Mouse (Mus musculus): Measurements from ENCODE around the gene Nos1ap. TPM values are rescaled to one million over a fixed set of nuclear protein-coding genes. Genes with fewer than 3 reads are reported as not detected.

Gene Nos1ap
- polyA plus RNA-seq, 1 experiment from 2014 or later: 19.1 TPM

DNA sequence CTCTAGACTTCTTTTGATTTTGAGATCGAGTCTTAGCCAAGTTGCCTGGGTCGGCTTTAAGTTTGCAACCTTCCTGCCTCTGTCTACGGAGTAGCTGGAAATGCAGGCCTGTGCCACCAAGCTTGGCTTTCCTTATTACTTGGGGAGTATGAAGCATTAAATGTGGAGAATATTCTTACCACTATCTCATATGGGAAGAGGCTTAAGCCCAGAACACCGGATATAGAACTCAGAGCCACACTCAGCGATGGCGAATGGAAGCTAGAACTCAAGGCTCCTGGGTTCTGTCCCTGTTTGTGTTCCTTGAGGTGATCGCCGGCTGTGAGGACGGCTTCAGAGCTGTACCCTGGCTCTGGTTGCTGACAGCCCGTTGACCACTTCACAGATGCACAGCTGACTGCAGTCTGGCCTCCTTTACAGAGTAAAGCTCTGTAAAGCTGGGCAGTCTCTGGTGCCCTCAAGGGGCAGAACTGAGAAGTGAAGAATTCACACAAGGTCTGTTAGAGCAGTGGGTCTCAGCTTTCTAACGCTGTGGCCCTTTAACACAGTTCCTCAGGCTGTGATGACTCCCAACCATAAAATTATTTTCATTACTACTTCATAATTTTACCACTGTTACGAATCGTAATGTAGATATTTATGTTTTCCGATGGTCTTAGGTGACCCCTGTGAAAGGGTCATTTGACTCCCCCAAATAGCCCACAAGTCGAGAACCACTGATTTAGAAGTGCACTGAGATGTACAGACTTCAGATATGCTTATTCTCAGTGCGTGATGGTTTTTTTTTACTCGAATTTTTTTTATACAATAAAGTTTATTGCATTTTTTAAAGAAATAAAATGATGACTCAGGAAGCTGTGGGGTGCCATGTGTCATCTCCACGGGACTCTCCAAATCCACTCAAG, 23.6 kb upstream of the Nos1ap start:
- H3K4me2 ChIP-seq (ENCODE audit: low read depth, low read length): no peak overlapping the region
- no peaks in the 10 kb centered on the region for H3K4me1 ChIP-seq (ENCODE audit: control insufficient read depth, insufficient read depth, low read length)
- H3K27ac ChIP-seq (ENCODE audit: low read depth, low read length): no peak overlapping the region
- ATAC-seq (ENCODE audit: low read depth): peak; percentile 99
- H3K9ac ChIP-seq (replicated peaks; ENCODE audit: low read depth, low read length): no peak overlapping the region
- H3K4me3 ChIP-seq (ENCODE audit: low read depth, low read length): no peak overlapping the region
- H3K9me3 ChIP-seq (ENCODE audit: control insufficient read depth, low read length): no peaks in the 10 kb centered on the region
- H3K27me3 ChIP-seq (ENCODE audit: control insufficient read depth, insufficient read depth, low read length): no peaks in the 10 kb centered on the region
- H3K36me3 ChIP-seq (ENCODE audit: control insufficient read depth, insufficient read depth, low read length): no peaks in the 10 kb centered on the region
- 62% methylated on average over 18 of the region's 18 CpGs for WGBS

DNA sequence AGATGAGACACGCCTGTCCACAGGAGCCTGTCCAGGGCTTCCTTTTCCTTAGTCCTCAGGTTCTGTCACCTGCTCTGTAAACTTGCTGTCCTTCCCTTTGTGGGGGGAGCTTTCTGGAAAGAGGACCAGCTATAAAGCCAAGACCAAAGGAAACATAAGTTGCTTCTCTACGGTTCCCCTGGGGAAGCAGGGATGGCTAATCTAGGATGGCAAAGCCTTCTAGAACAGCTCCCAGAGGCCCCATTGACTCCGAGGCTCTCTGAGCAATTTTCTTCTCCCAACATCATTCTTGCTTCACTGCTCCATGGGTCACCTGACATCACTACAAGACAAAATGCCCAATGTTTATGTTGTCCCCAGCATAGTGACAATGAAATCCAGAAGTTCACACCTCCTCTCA, 22.0 kb upstream of the Nos1ap start:
- Histone ChIP-seq H3K9ac (replicated peaks; ENCODE audit: low read depth, low read length) (no peak overlapping the region), H3K9me3 (ENCODE audit: control insufficient read depth, low read length) (no peaks in the 10 kb centered on the region), H3K27ac (ENCODE audit: low read depth, low read length) (no peak overlapping the region), H3K4me1 (ENCODE audit: control insufficient read depth, insufficient read depth, low read length) (no peaks in the 10 kb centered on the region), H3K36me3 (ENCODE audit: control insufficient read depth, insufficient read depth, low read length) (no peaks in the 10 kb centered on the region), H3K4me2 (ENCODE audit: low read depth, low read length) (no peak overlapping the region), H3K27me3 (ENCODE audit: control insufficient read depth, insufficient read depth, low read length) (no peaks in the 10 kb centered on the region), H3K4me3 (ENCODE audit: low read depth, low read length) (no peak overlapping the region)
- WGBS: 81% methylated on average over 3 of the region's 3 CpGs
- no peak for ATAC-seq (ENCODE audit: low read depth)

DNA sequence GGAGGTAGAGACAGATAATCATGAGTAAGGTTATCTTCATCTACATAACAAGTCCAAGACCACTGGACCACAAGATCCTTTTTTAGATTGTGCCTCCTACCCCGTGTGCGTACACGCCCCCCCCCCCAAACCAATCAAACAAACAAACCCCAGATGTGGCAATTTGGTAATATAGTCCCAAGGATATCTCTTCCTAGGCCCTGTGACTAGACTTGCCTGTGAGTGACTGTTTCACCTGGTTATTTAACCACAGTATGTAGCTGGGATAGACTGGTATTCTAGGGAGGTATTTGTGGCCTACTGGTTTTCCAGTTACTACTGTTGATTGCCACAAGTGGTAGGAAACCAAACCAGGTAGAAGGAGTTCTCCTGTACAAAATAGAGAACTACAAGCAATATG, 21.0 kb upstream of the Nos1ap start:
- Histone ChIP-seq H3K4me2 (ENCODE audit: low read depth, low read length) (no peak overlapping the region), H3K9me3 (ENCODE audit: control insufficient read depth, low read length) (no peaks in the 10 kb centered on the region), H3K4me3 (ENCODE audit: low read depth, low read length) (no peak overlapping the region), H3K36me3 (ENCODE audit: control insufficient read depth, insufficient read depth, low read length) (no peaks in the 10 kb centered on the region), H3K27me3 (ENCODE audit: control insufficient read depth, insufficient read depth, low read length) (no peaks in the 10 kb centered on the region), H3K9ac (replicated peaks; ENCODE audit: low read depth, low read length) (no peak overlapping the region), H3K4me1 (ENCODE audit: control insufficient read depth, insufficient read depth, low read length) (no peaks in the 10 kb centered on the region), H3K27ac (ENCODE audit: low read depth, low read length) (no peak overlapping the region)
- WGBS: 93% methylated on average over 3 of the region's 3 CpGs
- ATAC-seq (ENCODE audit: low read depth): no peak

DNA sequence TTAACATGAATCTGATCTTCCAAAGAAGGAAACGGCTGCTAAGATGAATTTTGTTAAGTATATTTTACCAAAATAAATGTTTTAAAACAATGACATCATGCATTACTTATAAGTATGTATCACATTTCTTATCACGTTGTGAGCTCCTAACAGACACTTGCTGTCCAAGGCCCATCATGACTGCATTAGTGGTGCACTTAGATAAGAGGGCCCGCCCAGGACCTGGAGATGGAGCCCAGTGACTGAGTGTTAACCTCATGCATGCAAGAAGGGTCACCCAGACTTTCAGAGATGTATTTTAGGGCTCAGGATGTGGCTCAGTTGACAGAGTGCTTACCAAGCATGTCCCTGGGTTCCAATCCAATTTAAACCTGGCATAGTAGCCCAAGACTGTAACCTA, 20.6 kb upstream of the Nos1ap start:
- H3K27me3 ChIP-seq (ENCODE audit: control insufficient read depth, insufficient read depth, low read length): no peaks in the 10 kb centered on the region
- H3K4me1 ChIP-seq (ENCODE audit: control insufficient read depth, insufficient read depth, low read length): no peaks in the 10 kb centered on the region
- 90% methylated on average over 3 of the region's 3 CpGs for WGBS
- no peak for ATAC-seq (ENCODE audit: low read depth)
- no peaks in the 10 kb centered on the region for H3K9me3 ChIP-seq (ENCODE audit: control insufficient read depth, low read length)
- no peak overlapping the region for H3K27ac ChIP-seq (ENCODE audit: low read depth, low read length)
- H3K4me3 ChIP-seq (ENCODE audit: low read depth, low read length): no peak overlapping the region
- H3K36me3 ChIP-seq (ENCODE audit: control insufficient read depth, insufficient read depth, low read length): no peaks in the 10 kb centered on the region
- H3K4me2 ChIP-seq (ENCODE audit: low read depth, low read length): no peak overlapping the region
- no peak overlapping the region for H3K9ac ChIP-seq (replicated peaks; ENCODE audit: low read depth, low read length)

- Histone ChIP-seq H3K4me1 (ENCODE audit: control insufficient read depth, insufficient read depth, low read length) (no peaks in the 10 kb centered on the region), H3K27ac (ENCODE audit: low read depth, low read length) (no peak overlapping the region), H3K4me3 (ENCODE audit: low read depth, low read length) (no peak overlapping the region), H3K9ac (replicated peaks; ENCODE audit: low read depth, low read length) (no peak overlapping the region), H3K36me3 (ENCODE audit: control insufficient read depth, insufficient read depth, low read length) (no peaks in the 10 kb centered on the region), H3K9me3 (ENCODE audit: control insufficient read depth, low read length) (no peaks in the 10 kb centered on the region), H3K27me3 (ENCODE audit: control insufficient read depth, insufficient read depth, low read length) (no peaks in the 10 kb centered on the region), H3K4me2 (ENCODE audit: low read depth, low read length) (no peak overlapping the region)
- WGBS: 89% methylated on average over 7 of the region's 7 CpGs
- ATAC-seq (ENCODE audit: low read depth): no peak
Measured at GRCm38 (mm10) chr1:170609872-170610271, 20.2 kb upstream of the Nos1ap start.

- no peaks in the 10 kb centered on the region for H3K27me3 ChIP-seq (ENCODE audit: control insufficient read depth, insufficient read depth, low read length)
- H3K27ac ChIP-seq (ENCODE audit: low read depth, low read length): no peak overlapping the region
- H3K9ac ChIP-seq (replicated peaks; ENCODE audit: low read depth, low read length): no peak overlapping the region
- H3K36me3 ChIP-seq (ENCODE audit: control insufficient read depth, insufficient read depth, low read length): no peaks in the 10 kb centered on the region
- no peaks in the 10 kb centered on the region for H3K9me3 ChIP-seq (ENCODE audit: control insufficient read depth, low read length)
- WGBS: 82% methylated on average over 3 of the region's 3 CpGs
- no peak overlapping the region for H3K4me3 ChIP-seq (ENCODE audit: low read depth, low read length)
- no peak overlapping the region for H3K4me2 ChIP-seq (ENCODE audit: low read depth, low read length)
- H3K4me1 ChIP-seq (ENCODE audit: control insufficient read depth, insufficient read depth, low read length): no peaks in the 10 kb centered on the region
- ATAC-seq (ENCODE audit: low read depth): no peak
Measured at GRCm38 (mm10) chr1:170608461-170609071, 18.9 kb upstream of the Nos1ap start.

GRCm38 (mm10) chr1:170607231-170607917, 17.7 kb upstream of the Nos1ap start:
- H3K9me3 ChIP-seq (ENCODE audit: control insufficient read depth, low read length): no peaks in the 10 kb centered on the region
- H3K27ac ChIP-seq (ENCODE audit: low read depth, low read length): no peak overlapping the region
- H3K9ac ChIP-seq (replicated peaks; ENCODE audit: low read depth, low read length): no peak overlapping the region
- H3K4me1 ChIP-seq (ENCODE audit: control insufficient read depth, insufficient read depth, low read length): no peaks in the 10 kb centered on the region
- H3K27me3 ChIP-seq (ENCODE audit: control insufficient read depth, insufficient read depth, low read length): no peaks in the 10 kb centered on the region
- no peak overlapping the region for H3K4me3 ChIP-seq (ENCODE audit: low read depth, low read length)
- WGBS: 95% methylated on average over 8 of the region's 8 CpGs
- H3K4me2 ChIP-seq (ENCODE audit: low read depth, low read length): no peak overlapping the region
- H3K36me3 ChIP-seq (ENCODE audit: control insufficient read depth, insufficient read depth, low read length): no peaks in the 10 kb centered on the region
- ATAC-seq (ENCODE audit: low read depth): no peak

- Histone ChIP-seq H3K27me3 (ENCODE audit: control insufficient read depth, insufficient read depth, low read length) (no peaks in the 10 kb centered on the region), H3K27ac (ENCODE audit: low read depth, low read length) (no peak overlapping the region), H3K4me2 (ENCODE audit: low read depth, low read length) (no peak overlapping the region), H3K4me3 (ENCODE audit: low read depth, low read length) (no peak overlapping the region), H3K4me1 (ENCODE audit: control insufficient read depth, insufficient read depth, low read length) (no peaks in the 10 kb centered on the region), H3K9ac (replicated peaks; ENCODE audit: low read depth, low read length) (no peak overlapping the region), H3K36me3 (ENCODE audit: control insufficient read depth, insufficient read depth, low read length) (no peaks in the 10 kb centered on the region), H3K9me3 (ENCODE audit: control insufficient read depth, low read length) (no peaks in the 10 kb centered on the region)
- 80% methylated on average over 21 of the region's 21 CpGs for WGBS
- ATAC-seq (ENCODE audit: low read depth): no peak
Measured at GRCm38 (mm10) chr1:170605228-170606001, 15.8 kb upstream of the Nos1ap start.
